Mouse (Mus musculus): ENCODE measurements around the gene Zfp768. TPM values are rescaled to one million over a fixed set of nuclear protein-coding genes. Genes with fewer than 3 reads are reported as not detected.

Gene Zfp768
- total and polyA plus RNA-seq, 3 experiments: 10.9 to 33.6 (median 12.3) TPM

GRCm38 (mm10) chr7:127296098-127296497 lies 49.3 kb downstream of the Zfp768 start, which contains the start of gene Itgal:
TSS of gene Itgal (plus strand) at chr7:127296260.
- no peaks in the 10 kb centered on the region for H3K36me3 ChIP-seq (replicated peaks)
- H3K4me3 ChIP-seq (ENCODE audit: low read depth, low read length): no peak within 1 kb of the TSS
- H3K4me1 ChIP-seq (ENCODE audit: insufficient read depth, low read depth, low read length): peaks cover 8% of the 10 kb centered on the region; the same call in 1 of the 2 replicates
- TF ChIP-seq GATA1 (IDR thresholded peaks at IDR 0.05; ENCODE audit: borderline replicate concordance, low read length) (no peak), GATA2 (IDR thresholded peaks at IDR 0.05; ENCODE audit: borderline replicate concordance, low read depth, low read length) (no peak), CTCF (IDR thresholded peaks at IDR 0.05; ENCODE audit: low read depth, low read length) (no peak), TAL1 (conservative IDR thresholded peaks at IDR 0.05; ENCODE audit: low read depth, low read length) (no peak), POLR2AphosphoS5 (IDR thresholded peaks at IDR 0.05; ENCODE audit: insufficient replicate concordance, low read depth, low read length) (no peak)
- peaks cover 36% of the 10 kb centered on the region for H3K27me3 ChIP-seq (ENCODE audit: insufficient read depth, low read length)
- DNase-seq (ENCODE audit: low spot score) (peak; percentile 20), ATAC-seq (ENCODE audit: extremely low read depth, insufficient number of reproducible peaks, low FRiP score, poor library complexity, severe bottlenecking) (peak; percentile 22; the same call in 1 of the 2 replicates)
- no peaks in the 10 kb centered on the region for H3K9me3 ChIP-seq (replicated peaks)

Other genes with a start within 250 kb of the Zfp768 start
Only the 20 nearest of the 25 such genes appear.
- gene Spn, start 207.8 kb downstream of the Zfp768 start, total RNA-seq (2014; fragmentation: Nextera tagmentation): 52.8 and 55.4 TPM in 2 replicates
- 251 and 278 TPM in 2 replicates for gene Spn, start 207.8 kb downstream of the Zfp768 start, total RNA-seq (2017)
- 81.4 and 90.2 TPM in 2 replicates for gene Spn, start 207.8 kb downstream of the Zfp768 start, polyA plus RNA-seq (2012)
- 23.3 and 37.2 TPM in 2 replicates for gene Cd2bp2, start 149.5 kb downstream of the Zfp768 start, total RNA-seq (2014; fragmentation: Nextera tagmentation)
- 79.3 and 84.6 TPM in 2 replicates for gene Cd2bp2, start 149.5 kb downstream of the Zfp768 start, total RNA-seq (2017)
- gene Cd2bp2, start 149.5 kb downstream of the Zfp768 start, polyA plus RNA-seq (2012): 71.8 and 73.7 TPM in 2 replicates
- gene Tbc1d10b, start 137.1 kb downstream of the Zfp768 start, total RNA-seq (2014; fragmentation: Nextera tagmentation): 19.5 and 26.7 TPM in 2 replicates
- 38.3 and 40.1 TPM in 2 replicates for gene Tbc1d10b, start 137.1 kb downstream of the Zfp768 start, total RNA-seq (2017)
- gene Tbc1d10b, start 137.1 kb downstream of the Zfp768 start, polyA plus RNA-seq (2012): 72.0 and 74.1 TPM in 2 replicates
- gene Mylpf, start 136.7 kb downstream of the Zfp768 start, total RNA-seq (2014; fragmentation: Nextera tagmentation): 2.6 TPM in 1 of 2 replicates, not detected in the other
- gene Mylpf, start 136.7 kb downstream of the Zfp768 start, total RNA-seq (2017): 2.8 TPM in 2 replicates
- 0.44 and 0.94 TPM in 2 replicates for gene Mylpf, start 136.7 kb downstream of the Zfp768 start, polyA plus RNA-seq (2012)
- 11.7 and 20.0 TPM in 2 replicates for gene Zfp553, start 112.5 kb downstream of the Zfp768 start, total RNA-seq (2014; fragmentation: Nextera tagmentation)
- 22.0 and 25.2 TPM in 2 replicates for gene Zfp553, start 112.5 kb downstream of the Zfp768 start, total RNA-seq (2017)
- gene Zfp553, start 112.5 kb downstream of the Zfp768 start, polyA plus RNA-seq (2012): 25.3 and 26.2 TPM in 2 replicates
- gene Sept1, start 112.5 kb downstream of the Zfp768 start, total RNA-seq (2014; fragmentation: Nextera tagmentation): 128 and 141 TPM in 2 replicates
- gene Sept1, start 112.5 kb downstream of the Zfp768 start, total RNA-seq (2017): 51.1 and 54.9 TPM in 2 replicates
- gene Sept1, start 112.5 kb downstream of the Zfp768 start, polyA plus RNA-seq (2012): 263 and 305 TPM in 2 replicates
- gene Zfp771, start 101.3 kb downstream of the Zfp768 start, total RNA-seq (2014; fragmentation: Nextera tagmentation): 3.1 and 5.8 TPM in 2 replicates
- gene Zfp771, start 101.3 kb downstream of the Zfp768 start, total RNA-seq (2017): 11.9 and 16.5 TPM in 2 replicates
- gene Zfp771, start 101.3 kb downstream of the Zfp768 start, polyA plus RNA-seq (2012): 42.6 and 60.5 TPM in 2 replicates
- gene Dctpp1, start 84.9 kb downstream of the Zfp768 start, total RNA-seq (2014; fragmentation: Nextera tagmentation): 67.0 and 68.7 TPM in 2 replicates
- 56.4 and 74.6 TPM in 2 replicates for gene Dctpp1, start 84.9 kb downstream of the Zfp768 start, total RNA-seq (2017)
- gene Dctpp1, start 84.9 kb downstream of the Zfp768 start, polyA plus RNA-seq (2012): 121 and 138 TPM in 2 replicates
- 73.6 and 75.9 TPM in 2 replicates for gene Sephs2, start 71.5 kb downstream of the Zfp768 start, total RNA-seq (2014; fragmentation: Nextera tagmentation)
- 126 and 131 TPM in 2 replicates for gene Sephs2, start 71.5 kb downstream of the Zfp768 start, total RNA-seq (2017)
- 39.9 and 53.7 TPM in 2 replicates for gene Sephs2, start 71.5 kb downstream of the Zfp768 start, polyA plus RNA-seq (2012)
- gene Itgal, start 49.3 kb downstream of the Zfp768 start, total RNA-seq (2014; fragmentation: Nextera tagmentation): 3.7 and 5.1 TPM in 2 replicates
- gene Itgal, start 49.3 kb downstream of the Zfp768 start, total RNA-seq (2017): 3.1 and 4.1 TPM in 2 replicates
- gene Itgal, start 49.3 kb downstream of the Zfp768 start, polyA plus RNA-seq (2012): 1.7 and 2.2 TPM in 2 replicates
- 7.8 and 9.3 TPM in 2 replicates for gene Zfp747, start 30.5 kb upstream of the Zfp768 start, total RNA-seq (2014; fragmentation: Nextera tagmentation)
- gene Zfp747, start 30.5 kb upstream of the Zfp768 start, total RNA-seq (2017): 12.9 and 14.2 TPM in 2 replicates
- gene Zfp747, start 30.5 kb upstream of the Zfp768 start, polyA plus RNA-seq (2012): 5.5 and 6.2 TPM in 2 replicates
- 4.5 and 5.0 TPM in 2 replicates for gene 9130019O22Rik, start 41.6 kb upstream of the Zfp768 start, total RNA-seq (2014; fragmentation: Nextera tagmentation)
- gene 9130019O22Rik, start 41.6 kb upstream of the Zfp768 start, total RNA-seq (2017): 10.2 and 11.2 TPM in 2 replicates
- gene 9130019O22Rik, start 41.6 kb upstream of the Zfp768 start, polyA plus RNA-seq (2012): 1.2 TPM in 2 replicates
- 2.2 and 4.2 TPM in 2 replicates for gene E430018J23Rik, start 48.0 kb upstream of the Zfp768 start, total RNA-seq (2014; fragmentation: Nextera tagmentation)
- gene E430018J23Rik, start 48.0 kb upstream of the Zfp768 start, total RNA-seq (2017): 7.2 and 7.7 TPM in 2 replicates
- gene E430018J23Rik, start 48.0 kb upstream of the Zfp768 start, polyA plus RNA-seq (2012): 6.6 and 7.3 TPM in 2 replicates
- gene Zfp764, start 61.2 kb upstream of the Zfp768 start, total RNA-seq (2014; fragmentation: Nextera tagmentation): 2.7 and 4.4 TPM in 2 replicates
- gene Zfp764, start 61.2 kb upstream of the Zfp768 start, total RNA-seq (2017): 4.9 and 5.6 TPM in 2 replicates
- 0.55 and 0.57 TPM in 2 replicates for gene Zfp764, start 61.2 kb upstream of the Zfp768 start, polyA plus RNA-seq (2012)
- gene Zfp688, start 76.5 kb upstream of the Zfp768 start, total RNA-seq (2014; fragmentation: Nextera tagmentation): 24.0 and 26.6 TPM in 2 replicates
- gene Zfp688, start 76.5 kb upstream of the Zfp768 start, total RNA-seq (2017): 11.4 and 15.9 TPM in 2 replicates
- gene Zfp688, start 76.5 kb upstream of the Zfp768 start, polyA plus RNA-seq (2012): 15.7 and 18.2 TPM in 2 replicates
- gene Zfp689, start 103.6 kb upstream of the Zfp768 start, total RNA-seq (2014; fragmentation: Nextera tagmentation): 6.1 and 7.1 TPM in 2 replicates
- gene Zfp689, start 103.6 kb upstream of the Zfp768 start, total RNA-seq (2017): 2.0 and 2.4 TPM in 2 replicates
- 12.7 and 16.7 TPM in 2 replicates for gene Zfp689, start 103.6 kb upstream of the Zfp768 start, polyA plus RNA-seq (2012)
- 115 and 137 TPM in 2 replicates for gene Prr14, start 114.0 kb upstream of the Zfp768 start, total RNA-seq (2014; fragmentation: Nextera tagmentation)
- 19.3 and 27.6 TPM in 2 replicates for gene Prr14, start 114.0 kb upstream of the Zfp768 start, total RNA-seq (2017)
- gene Prr14, start 114.0 kb upstream of the Zfp768 start, polyA plus RNA-seq (2012): 54.2 and 63.5 TPM in 2 replicates
- 289 and 345 TPM in 2 replicates for gene Fbrs, start 133.6 kb upstream of the Zfp768 start, total RNA-seq (2014; fragmentation: Nextera tagmentation)
- gene Fbrs, start 133.6 kb upstream of the Zfp768 start, total RNA-seq (2017): 13.5 and 16.3 TPM in 2 replicates
- 457 and 458 TPM in 2 replicates for gene Fbrs, start 133.6 kb upstream of the Zfp768 start, polyA plus RNA-seq (2012)
- 79.0 and 107 TPM in 2 replicates for gene Srcap, start 166.4 kb upstream of the Zfp768 start, total RNA-seq (2014; fragmentation: Nextera tagmentation)
- gene Srcap, start 166.4 kb upstream of the Zfp768 start, total RNA-seq (2017): 14.4 and 14.8 TPM in 2 replicates
- gene Srcap, start 166.4 kb upstream of the Zfp768 start, polyA plus RNA-seq (2012): 35.7 and 48.5 TPM in 2 replicates
- gene Gm42715, start 174.0 kb upstream of the Zfp768 start, total RNA-seq (2014; fragmentation: Nextera tagmentation): 70.0 and 72.9 TPM in 2 replicates
- 4.5 and 5.0 TPM in 2 replicates for gene Gm42715, start 174.0 kb upstream of the Zfp768 start, total RNA-seq (2017)
- gene Gm42715, start 174.0 kb upstream of the Zfp768 start, polyA plus RNA-seq (2012): 23.1 and 24.8 TPM in 2 replicates